Mouse (Mus musculus) brain, embryonic 14.5 days (tissue): ENCODE data around the gene Vopp1.

Experiments
- CTCF ChIP-seq: fragments of 200-500 bp; IDR thresholded peaks from 2 replicates; pipeline ENCODE4 v1.5.1; 2012; ENCODE audit warnings: inconsistent platforms, mild to moderate bottlenecking, moderate library complexity, borderline replicate concordance; ENCODE audit not compliant: insufficient read depth, insufficient read length; ENCODE audit errors: extremely low read depth
- POLR2A ChIP-seq: fragments of 200-500 bp; IDR thresholded peaks from 2 replicates; pipeline ENCODE4 v1.6.1; 2012; ENCODE audit warnings: mild to moderate bottlenecking, inconsistent platforms, borderline replicate concordance; ENCODE audit not compliant: poor library complexity, insufficient read depth, insufficient read length, severe bottlenecking; ENCODE audit errors: extremely low read depth

GRCm38 (mm10) chr6:57782658-57783057 lies 42.3 kb downstream of the Vopp1 start:
- TF ChIP-seq CTCF (no peak), POLR2A (no peak)
